Mouse (Mus musculus) common myeloid progenitor, adult 5-6 weeks (primary cell): ENCODE data around the gene Sdad1. TPM values are rescaled to one million over a fixed set of nuclear protein-coding genes. Genes with fewer than 3 reads are reported as not detected.
A peak's percentile ranks its signal among the peaks of the same experiment; 100 is the strongest.
"Not testable (repeated sequence)": the region's sequence is repeated elsewhere in the genome, so short reads cannot be mapped to it uniquely, and the experiment has no call there.

Source experiments
- ATAC-seq: replicated peaks from 2 replicates; pipeline ENCODE4 v1.8.0; 2016; ENCODE audit warnings: low read depth, mild to moderate bottlenecking, moderate TSS enrichment, inconsistent platforms; ENCODE audit not compliant: poor library complexity, severe bottlenecking
- total RNA-seq: library from RNA; stranded (forward); fragments of 200-1000, 187-1606 nt; gene quantifications from 2 replicates; pipeline ENCODE4 v1.2.3, GENCODE M21; 2017

Gene Sdad1
- total RNA-seq = 75.4 and 86.8 TPM in 2 replicates

DNA sequence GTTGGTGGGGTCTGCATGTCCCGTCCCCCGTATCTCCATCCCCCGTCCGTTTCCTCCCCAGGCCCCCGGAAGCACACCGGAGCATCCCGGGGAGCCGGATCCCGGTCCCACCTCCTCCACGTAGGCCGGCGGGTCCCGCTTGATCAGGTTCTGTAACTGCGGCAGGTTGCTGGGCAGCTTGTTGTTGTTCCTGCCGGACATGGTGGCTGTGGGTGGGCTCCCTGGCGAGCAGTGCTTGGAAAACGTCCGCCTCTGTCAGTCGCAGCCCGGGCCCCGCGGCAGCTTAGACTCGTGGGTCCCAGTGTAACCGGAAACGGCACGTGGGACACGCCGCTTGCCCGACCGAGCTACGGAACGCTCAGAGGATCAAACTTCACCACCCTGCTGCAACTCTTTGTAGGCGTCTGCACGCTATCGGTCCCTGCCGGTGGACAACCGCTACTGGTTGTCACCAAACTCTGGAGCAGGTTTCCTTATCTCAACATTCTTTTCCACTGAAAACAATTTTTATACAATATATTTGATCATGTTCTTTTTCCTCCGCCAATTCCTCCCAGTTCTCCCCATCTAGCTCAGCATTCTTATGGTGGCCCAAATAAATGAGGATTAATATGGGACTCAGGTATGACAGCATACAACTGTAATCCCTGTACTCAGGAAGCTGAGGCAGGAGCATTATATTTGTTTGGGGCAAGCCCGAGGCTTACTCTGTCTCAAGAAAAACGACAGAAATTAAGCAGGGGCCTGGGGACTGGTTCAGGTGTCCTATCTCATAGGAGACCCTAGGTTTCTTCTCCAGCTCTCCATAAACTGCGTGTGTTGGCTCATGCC is at the start of gene Sdad1:
Sdad1 (minus strand) TSS at position 799 of the 831 bp plus-strand sequence.
- peak; percentile 95 for ATAC-seq

DNA sequence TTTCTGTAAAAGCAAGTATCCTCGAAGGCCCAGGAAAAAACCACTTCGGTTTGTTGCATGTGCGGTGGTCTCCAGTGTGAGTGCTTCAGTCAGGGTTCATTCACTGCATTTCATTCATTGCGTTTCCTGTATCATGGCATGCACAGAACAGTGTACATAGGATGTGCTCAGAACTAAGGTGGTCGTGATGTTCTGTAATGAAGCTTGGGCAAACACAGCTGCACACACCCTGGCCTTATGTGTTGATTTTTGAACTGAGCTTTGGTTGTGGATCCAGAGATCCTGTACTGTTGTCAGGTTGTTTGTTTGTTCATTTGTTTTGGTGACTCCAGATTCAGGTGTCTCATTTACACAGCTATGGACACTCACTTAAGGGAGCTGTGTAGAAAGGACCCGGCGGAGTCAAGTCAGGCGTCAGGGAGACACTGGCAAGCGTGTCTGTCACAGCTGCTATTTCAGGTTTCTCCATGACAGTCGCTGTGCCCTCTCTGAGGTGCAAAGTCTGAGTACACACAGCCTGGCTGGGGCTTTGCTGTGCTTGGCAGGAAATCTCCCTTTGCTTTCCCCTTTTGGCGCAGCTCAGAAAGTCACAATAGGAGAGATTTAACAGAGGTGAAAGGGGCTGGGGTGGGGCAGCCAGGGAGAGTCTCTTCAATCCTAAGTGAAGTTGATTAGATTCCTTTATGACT is 48.6 kb upstream of the Sdad1 start:
- ATAC-seq = no peak

DNA sequence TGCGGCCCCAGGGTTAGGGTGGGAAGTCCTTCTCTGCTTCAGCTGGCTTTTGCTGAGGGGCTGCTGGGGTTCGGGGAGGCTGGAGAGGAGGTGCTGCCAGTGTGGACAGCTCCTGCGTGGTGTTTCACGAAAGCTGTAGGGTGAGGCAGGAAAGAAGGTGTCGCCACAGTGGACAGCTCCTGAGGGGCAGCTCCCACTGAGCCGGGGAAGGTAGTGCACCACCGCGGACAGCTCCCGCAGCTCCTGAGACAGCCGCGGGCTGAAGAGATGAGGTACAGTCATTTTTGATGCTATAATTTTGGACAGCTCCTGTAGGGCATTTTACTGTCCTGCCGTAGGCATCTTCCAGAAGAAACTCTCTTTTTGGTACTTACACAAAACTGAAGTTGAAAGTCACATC is 47.8 kb upstream of the Sdad1 start:
- peak; percentile 71 for ATAC-seq

DNA sequence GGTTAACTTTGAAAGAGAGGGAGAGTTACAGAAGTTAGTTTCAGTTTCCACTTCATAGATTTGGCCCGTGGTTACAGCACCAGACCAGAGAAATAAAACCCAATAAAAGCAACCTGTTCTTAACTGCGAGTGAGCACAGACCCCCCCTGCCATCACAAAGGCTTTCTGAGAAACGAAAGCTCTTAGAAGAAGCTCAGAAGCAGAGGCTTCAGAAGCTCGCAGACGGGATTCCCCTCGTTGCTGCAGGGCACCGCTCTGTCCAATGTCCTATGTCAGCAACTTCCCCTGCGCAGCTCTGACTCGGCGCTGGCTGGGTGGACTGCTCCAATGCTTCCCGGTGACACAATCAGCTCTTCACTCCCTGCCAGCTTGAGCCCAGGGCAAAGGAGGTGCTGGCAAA is 43.2 kb upstream of the Sdad1 start:
- peak; percentile 78 for ATAC-seq

DNA sequence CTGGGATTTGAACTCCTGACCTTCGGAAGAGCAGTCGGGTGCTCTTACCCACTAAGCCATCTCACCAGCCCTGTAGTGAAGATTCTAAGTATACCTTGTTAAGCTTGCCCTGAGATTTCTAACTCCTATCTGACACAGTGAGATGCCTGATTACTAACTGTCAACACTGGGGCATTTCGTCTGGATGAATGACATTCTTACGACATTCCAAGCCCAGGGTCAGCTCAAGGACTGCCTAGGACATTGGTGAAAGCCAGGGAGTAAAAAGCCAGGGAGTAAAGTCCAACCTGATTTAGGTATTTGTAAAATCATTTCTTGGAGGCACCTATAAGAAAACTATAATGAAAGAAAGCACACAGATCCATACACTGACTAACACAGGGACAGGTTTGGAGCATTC is 42.4 kb upstream of the Sdad1 start:
- not testable (repeated sequence) for ATAC-seq

DNA sequence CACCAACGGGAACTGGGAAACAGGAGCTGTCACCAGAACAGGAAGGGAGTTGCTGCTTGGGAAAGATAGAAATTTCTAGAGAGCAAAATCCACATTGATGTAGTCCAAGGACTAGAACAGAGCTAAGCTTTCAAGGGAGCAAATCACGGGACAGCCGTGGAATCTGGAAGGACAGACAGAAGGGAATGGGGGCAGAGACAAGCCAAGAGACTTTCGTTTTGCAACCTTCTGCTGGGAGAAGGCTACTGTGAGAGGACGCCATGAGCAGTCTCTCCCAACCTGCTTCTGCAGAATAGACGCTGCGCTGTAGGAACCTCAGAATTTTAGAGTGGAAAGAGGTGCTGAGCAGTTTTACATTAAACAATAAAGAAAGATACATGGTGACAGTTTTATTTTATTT is 39.5 kb upstream of the Sdad1 start:
- no peak for ATAC-seq

DNA sequence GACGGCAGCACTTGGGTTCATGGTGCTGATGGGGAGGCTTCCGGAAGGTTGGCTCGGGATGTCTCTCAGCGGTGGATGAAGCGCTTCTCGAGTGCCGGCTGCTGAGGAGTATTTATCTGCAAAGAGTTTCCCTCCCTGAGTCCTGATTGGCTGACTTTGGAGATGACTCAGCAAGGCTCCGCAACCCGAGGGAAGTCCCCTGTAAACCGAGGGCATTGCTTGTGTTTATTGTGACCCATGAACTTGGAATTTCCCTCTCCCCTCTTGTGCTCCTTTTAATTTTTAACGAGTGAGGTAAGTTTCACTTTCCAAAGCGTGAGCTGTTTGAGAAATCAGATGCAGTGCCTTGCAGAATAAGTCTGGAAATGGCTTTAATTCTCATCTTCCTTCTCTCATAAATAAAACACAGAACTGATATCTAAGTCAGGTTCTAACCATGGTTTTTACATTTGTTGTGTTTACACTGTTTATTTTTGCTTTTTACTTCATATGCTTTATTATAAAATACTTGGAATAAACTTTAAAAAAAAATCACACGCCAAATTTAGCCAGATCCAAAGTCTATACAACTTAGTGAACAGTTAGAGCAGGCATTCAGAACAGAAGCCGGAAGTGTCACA is 38.6 kb upstream of the Sdad1 start, which contains the start of gene Cxcl10:
Cxcl10 (minus strand) TSS at position 96 of the 620 bp plus-strand sequence.
- peak; percentile 86 for ATAC-seq

DNA sequence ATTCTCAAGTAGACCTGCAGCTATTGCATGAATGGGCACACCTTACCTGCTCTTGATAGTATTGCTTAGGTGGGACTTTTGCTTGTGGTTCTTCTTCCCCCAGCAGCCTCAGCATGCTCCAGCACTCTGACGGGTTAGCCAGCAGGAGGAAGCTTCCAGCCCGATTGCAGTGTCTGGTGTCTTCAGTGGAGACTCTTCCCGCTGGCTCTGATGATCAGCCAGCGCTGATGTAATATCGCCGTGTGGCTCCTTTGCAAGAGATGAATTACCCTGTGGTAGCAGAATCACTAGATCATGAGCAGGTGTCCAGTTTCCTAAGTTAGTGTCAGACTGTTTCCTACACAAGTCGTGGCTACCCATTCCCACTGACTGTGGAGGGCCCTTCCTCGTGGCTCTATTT is 34.7 kb upstream of the Sdad1 start:
- ATAC-seq = no peak

DNA sequence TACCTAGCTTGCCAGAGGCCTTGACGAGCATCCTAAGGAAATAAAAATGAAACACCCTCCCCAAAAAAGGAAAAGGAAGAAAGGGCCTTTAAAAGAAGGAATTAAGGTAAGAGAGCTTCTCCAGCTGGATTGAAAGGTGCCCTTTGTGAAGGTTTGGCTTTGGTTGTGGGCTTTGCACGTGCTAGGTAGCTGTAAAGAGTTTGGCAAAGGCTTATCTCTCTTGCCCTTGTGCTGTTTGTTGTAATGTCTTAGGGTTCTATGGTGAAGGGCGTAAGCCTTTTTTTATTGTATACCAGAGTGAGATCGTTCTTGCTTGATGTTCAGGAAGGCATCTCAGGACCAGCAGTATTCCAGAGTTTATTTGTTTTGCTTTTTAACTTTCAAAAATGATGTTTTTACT is 30.3 kb upstream of the Sdad1 start:
- ATAC-seq = no peak

DNA sequence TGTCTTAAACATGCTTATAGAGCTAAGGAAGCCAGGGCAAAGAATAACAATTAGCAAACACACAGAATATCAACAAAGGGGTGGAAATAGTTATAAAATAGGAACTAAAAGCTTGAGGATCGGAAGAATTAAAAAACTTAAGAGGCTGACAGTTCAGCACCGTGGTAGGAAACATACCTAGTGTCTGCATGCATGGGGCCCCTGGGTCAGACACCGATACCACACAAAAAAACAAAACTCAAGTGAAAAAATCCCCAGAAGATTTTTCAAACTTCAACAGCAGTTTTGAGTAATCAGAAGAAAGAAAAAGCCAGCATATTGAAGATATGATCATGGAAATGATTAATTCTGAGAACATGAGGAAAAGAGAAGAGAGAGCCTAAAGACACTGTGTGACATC is 26.5 kb upstream of the Sdad1 start:
- no peak for ATAC-seq

DNA sequence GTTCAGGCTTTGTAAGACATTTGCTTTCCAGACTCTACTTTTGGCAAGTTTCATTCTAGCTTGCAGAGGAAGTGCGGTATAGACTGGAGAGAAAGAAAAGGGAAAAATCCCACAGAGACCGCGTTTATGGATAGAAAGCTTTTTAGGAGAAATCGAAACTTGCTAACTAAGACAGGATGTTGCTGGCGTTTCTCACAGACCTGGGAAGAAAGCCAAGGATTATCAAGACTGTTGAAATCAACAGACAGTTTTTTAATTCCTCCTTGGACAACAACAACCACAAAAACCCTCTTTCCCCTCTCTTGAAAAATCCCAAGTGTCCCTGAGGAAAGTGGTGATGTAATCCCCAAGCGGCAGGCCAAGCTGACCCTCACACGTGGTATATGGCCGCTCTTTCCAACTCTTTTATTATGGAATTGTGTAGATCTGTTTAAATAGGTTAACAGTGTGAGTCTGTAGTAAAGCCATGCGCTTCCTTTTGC is 22.1 kb upstream of the Sdad1 start:
- peak; percentile 39 for ATAC-seq

DNA sequence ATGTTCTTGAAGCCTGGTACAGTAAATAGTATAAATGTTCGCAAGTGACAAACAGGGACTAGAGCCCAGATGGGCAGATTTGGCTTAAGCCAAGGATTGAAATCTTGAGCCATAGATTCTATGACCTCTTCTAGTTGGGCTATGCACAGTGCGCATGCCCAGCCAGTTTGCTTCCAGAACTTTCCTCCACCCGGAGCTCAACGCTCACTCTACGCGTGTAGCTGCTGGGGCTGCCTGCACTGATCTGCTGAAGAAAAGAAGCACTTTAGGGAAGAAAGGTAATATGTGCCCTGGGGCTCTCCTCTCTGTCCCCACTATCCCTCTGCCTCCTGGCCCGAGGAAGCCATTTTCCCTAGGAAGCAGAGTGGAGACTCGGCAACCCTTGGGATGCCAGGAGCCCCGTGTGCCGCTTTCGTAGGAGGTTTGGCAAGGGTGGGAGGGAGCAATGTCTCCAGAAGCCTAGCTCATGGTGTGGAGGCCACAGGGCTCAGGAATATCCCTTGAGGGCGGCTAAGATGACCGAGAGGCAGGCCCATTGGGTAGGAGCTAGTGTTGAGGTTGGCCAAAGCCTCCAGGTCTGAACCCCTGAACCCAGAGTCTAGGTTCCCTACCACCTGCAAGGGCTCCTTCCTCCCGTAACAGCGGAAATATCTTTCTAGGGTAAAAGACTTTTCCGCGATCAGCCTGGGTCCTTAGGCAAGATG is 21.5 kb upstream of the Sdad1 start, which contains the start of gene Art3:
Art3 (plus strand) TSS at position 193 of the 704 bp plus-strand sequence.
- ATAC-seq = no peak

DNA sequence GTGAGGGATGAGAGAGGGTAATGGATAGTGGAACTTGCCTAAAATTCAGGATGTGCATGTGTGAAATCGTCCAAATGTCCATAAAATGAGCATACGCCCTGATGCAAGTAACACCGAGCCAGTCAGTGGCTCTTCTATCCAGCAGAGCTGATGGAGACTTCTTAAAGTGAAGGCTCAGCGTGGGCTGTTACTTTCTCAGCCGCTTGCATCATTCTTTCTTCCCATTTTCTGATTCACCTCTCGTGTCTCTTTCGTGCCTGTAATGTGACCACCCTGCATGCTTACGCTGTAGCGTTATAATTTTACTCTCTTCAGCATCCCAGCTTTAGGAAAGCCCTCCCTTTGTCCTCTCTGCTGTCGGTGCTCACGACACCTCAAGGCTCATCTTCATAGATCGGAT is 20.8 kb upstream of the Sdad1 start:
- ATAC-seq = no peak

DNA sequence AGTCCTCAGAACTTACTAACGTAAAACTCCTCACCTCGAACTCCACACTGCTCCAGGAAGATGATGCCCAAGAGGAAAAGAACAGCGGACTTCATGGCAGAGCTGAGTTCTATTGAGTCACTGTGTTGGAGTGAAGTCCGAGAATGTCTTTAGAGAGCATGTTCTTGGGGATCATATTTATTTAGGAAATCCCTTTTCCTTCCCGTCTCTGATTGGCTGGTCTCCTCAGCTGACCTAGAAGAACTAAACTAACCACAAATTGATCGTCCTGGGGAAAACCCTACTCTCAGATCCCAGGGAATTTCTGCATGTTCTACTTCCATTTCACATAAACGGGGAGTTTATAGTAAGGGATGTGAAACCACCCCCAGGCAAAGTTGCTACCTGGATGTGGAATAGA is 17.6 kb upstream of the Sdad1 start, which contains the start of gene Cxcl9:
Cxcl9 (minus strand) TSS at position 151 of the 400 bp plus-strand sequence.
- no peak for ATAC-seq

DNA sequence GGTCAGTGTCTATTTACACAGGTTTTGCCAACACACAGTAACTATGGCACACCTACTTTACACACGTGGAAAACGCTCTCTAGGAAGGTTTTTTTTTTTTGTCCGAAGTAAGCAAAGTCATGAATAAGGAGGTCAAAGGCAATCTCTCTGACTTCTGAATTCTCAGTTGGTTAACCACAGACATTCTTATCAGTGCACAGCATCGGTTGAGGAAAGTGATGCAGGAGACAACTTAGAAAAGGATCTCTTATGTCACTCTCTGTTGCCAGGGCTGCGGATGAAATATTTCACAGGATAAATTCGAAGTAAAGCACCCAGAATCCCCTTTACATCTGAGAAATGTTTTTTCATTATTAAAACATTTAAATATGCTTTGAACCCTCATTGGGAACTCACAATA is 17.1 kb upstream of the Sdad1 start:
- ATAC-seq = peak; percentile 72

DNA sequence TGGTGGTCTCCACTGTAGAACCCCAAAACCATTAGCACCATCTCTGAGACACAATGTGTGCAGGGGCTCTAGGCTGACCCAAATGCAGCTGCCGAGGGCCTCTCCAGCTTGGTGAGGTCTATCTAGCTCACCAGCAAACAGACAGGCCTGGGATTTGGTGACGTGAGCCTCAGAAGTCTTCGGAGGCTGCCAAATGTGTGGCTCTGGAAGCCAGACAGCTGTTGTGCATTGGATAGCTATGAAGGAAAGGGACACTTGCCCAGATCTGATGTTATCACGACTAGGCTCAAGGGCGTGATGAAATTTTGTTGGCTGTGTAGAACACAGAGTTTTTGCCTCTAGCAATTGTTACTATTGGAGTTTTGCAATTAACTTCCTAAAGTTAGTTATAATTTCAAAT is 13.0 kb upstream of the Sdad1 start:
- no peak for ATAC-seq

DNA sequence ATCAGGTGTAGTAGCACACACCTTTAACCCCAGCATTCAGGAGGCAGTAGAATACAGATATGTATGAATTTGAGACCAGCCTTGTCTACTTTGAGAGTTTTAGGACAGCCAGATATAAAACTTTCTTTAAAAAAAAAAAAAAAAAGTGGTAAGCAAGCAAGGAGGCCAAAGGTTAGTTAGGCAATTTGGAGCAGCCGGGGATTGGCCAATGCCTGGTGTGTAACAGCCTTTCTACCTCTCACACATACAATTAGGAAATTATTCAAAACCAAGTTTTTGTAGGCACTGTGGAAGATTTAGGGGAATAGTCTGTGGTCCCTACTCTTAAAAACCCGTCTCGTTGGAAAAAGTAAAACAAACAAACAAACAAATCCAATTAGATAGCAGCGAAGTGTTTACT is 12.3 kb upstream of the Sdad1 start:
- ATAC-seq = no peak

DNA sequence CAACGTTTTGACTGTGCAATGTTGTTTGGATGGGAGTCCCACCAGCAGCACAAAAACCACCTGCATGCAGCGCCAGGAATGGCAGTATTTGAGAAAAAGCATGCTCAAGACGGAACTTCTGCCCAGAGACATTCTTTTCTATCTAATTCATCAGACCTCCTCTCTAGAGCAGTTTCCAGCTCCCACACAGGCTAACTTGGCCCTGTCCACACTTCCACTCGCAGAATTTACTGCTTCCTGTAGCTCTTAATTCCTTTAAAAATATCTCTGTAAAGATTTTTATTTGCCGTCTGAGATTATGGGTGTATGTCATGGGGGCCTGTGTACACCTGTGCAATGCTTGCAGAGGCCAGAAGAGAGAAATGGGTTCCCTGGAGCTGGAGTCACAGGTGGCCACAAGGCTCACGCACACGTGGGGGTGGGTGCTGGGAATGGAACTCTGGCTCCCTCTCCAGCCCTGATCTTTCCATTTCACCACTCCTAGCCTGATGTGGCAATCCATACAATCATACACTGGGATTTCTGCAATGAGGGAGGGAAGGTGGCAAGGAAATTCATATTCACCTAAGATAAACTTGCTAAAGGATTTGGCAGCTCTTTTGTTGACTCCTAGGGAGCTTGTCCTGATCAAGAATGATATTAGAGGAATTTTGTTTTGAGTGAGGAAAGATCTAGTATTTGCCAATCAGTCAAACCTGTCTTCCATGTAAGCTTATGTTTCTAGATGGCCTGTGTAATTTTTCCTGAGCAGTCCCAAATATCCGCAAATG is 11.5 kb upstream of the Sdad1 start:
- ATAC-seq = no peak

DNA sequence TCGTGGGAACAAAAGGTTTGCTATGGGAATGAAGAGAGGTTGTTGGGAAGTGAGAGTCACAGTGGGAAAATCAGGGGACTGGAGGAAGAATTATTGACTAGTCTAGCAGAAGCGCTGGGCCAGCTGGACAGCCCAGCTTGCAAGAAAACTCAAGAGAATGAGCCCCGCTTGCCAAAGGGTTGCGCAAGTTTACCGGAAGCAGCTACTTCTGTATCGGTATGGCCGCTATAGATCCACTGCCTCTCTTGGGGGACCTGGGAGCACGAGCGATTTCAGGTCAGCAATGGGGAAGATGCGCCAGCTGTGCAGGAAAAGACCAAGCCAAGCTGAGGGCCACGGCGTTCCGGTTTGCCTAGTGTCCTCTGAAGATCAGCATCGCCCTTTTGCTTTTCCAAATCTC is 8.3 kb upstream of the Sdad1 start:
- peak; percentile 59 for ATAC-seq
